Mouse (Mus musculus) cerebellum, adult 2 months (tissue): Measurements from ENCODE around the gene Nt5c3.
"Not testable (repeated sequence)": the region's sequence is repeated elsewhere in the genome, so short reads cannot be mapped to it uniquely, and the experiment has no call there.

Experiments
- CTCF ChIP-seq: fragments of 200-500 bp; IDR thresholded peaks from 2 replicates; pipeline ENCODE4 v1.5.1; 2011; ENCODE audit warnings: low read depth, mild to moderate bottlenecking, control low read depth, low read length, moderate library complexity, borderline replicate concordance; ENCODE audit not compliant: insufficient read depth
- POLR2A ChIP-seq: fragments of 200-500 bp; IDR thresholded peaks from 2 replicates; pipeline ENCODE4 v1.6.1; 2011; ENCODE audit warnings: low read length, control low read depth, borderline replicate concordance; ENCODE audit not compliant: insufficient read depth

GRCm38 (mm10) chr6:56866899-56867298 is 56.8 kb downstream of the Nt5c3 start:
- not testable (repeated sequence) for TF ChIP-seq CTCF, POLR2A
